In the genomic region with DNA sequence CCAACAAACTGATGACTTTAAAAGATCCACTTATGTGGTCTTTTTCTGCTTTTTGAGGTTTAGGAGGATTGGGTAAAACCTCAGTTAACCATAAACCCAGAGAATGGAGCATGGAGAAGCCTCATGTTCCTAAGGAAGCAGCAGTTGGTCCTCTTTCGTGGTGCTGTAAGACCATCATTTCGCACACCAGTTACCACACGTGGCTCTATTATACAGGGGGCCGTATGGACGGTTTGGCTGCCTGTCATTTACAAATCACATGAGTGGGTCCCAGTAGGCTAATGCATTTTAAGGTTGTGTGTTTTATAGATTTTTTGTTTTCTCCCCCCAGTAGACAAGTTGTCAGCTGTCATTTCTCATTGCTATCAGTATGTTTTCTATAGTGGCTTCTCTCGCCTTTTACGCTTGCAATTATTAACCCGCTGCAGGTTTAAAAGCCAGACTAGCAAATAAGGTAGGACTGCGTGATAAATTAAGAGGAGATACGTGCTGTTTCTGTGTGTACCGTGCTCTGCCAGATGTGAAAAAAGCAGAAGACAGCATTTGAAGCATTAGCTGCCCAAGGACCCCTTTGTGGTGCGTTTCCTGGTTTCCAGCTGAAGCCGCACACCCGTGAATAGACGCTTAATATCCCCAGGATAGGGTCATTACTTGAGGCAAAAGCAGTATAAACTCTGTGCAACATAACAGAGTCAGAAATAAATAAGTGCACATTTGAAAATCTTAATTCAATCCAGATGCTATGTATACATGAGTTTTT, we compare ENCODE assay signal across 16 mouse cellular contexts. TPM values are rescaled to one million over a fixed set of nuclear protein-coding genes. Genes with fewer than 3 reads are reported as not detected.
A peak's percentile ranks its signal among the peaks of the same experiment; 100 is the strongest.
DNase-seq lines count a peak whose midpoint lies in the region; ATAC-seq lines count a peak whose summit lies in the region.
"Had no signal": no experiment of that assay in that cellular context is flagged by ENCODE, and none has a peak within 500 bp of the region (broad histone marks: within the 10 kb centered on the region; RNA-seq: fewer than 3 reads in every experiment).

No protein-coding gene starts in this region.

- H3K27me3 ChIP-seq in kidney, embryonic 15.5 days: no peaks in the 10 kb centered on the region
- H3K27me3 ChIP-seq in hindbrain, embryonic 12.5 days: no peaks in the 10 kb centered on the region
- no peaks in the 10 kb centered on the region for H3K27me3 ChIP-seq in limb, embryonic 11.5 days (ENCODE audit: control insufficient read depth, insufficient read depth, low read length)
- H3K27me3 ChIP-seq: embryonic facial prominence, embryonic 12.5 days; intestine, embryonic 15.5 days had no signal

- 66% methylated on average over 15 of the region's 15 CpGs for WGBS in kidney, embryonic 15.5 days
- WGBS in hindbrain, embryonic 12.5 days: 40% methylated on average over 15 of the region's 15 CpGs
- 26% methylated on average over 15 of the region's 15 CpGs for WGBS in limb, embryonic 11.5 days

- no peak overlapping the region for H3K27ac ChIP-seq in kidney, embryonic 15.5 days
- H3K27ac ChIP-seq in hindbrain, embryonic 12.5 days: peak overlapping the region; percentile 53
- no peak overlapping the region for H3K27ac ChIP-seq in limb, embryonic 11.5 days (replicated peaks; ENCODE audit: low read depth, low read length)
- H3K27ac ChIP-seq: embryonic facial prominence, embryonic 12.5 days; intestine, embryonic 15.5 days; kidney, postnatal 0 days; left cerebral cortex, adult 2 months had no signal

- H3K9ac ChIP-seq in kidney, embryonic 15.5 days: no peak overlapping the region
- no peak overlapping the region for H3K9ac ChIP-seq in hindbrain, embryonic 12.5 days
- H3K9ac ChIP-seq in limb, embryonic 11.5 days (ENCODE audit: low read length): no peak overlapping the region
- H3K9ac ChIP-seq: embryonic facial prominence, embryonic 12.5 days; intestine, embryonic 15.5 days had no signal

- no peak overlapping the region for H3K4me2 ChIP-seq in kidney, embryonic 15.5 days
- H3K4me2 ChIP-seq in hindbrain, embryonic 12.5 days (replicated peaks): peak overlapping the region; percentile 21
- no peak overlapping the region for H3K4me2 ChIP-seq in limb, embryonic 11.5 days (ENCODE audit: low read depth, severe bottlenecking)
- H3K4me2 ChIP-seq: embryonic facial prominence, embryonic 12.5 days; heart, embryonic 11.5 days; intestine, embryonic 15.5 days had no signal

- ATAC-seq in kidney, embryonic 15.5 days (replicated peaks; ENCODE audit: low FRiP score): peak; percentile 12; the same call in 1 of the 2 replicates
- ATAC-seq in hindbrain, embryonic 12.5 days (ENCODE audit: low FRiP score): peak; percentile 79
- 0 out of 2 replicates have a peak, but pooled peaks have one; percentile 51 for ATAC-seq in limb, embryonic 11.5 days (ENCODE audit: insufficient number of reproducible peaks, low FRiP score, low TSS enrichment, low read depth)
- ATAC-seq: intestine, embryonic 15.5 days had no signal

- H3K9me3 ChIP-seq in kidney, embryonic 15.5 days (replicated peaks): no peaks in the 10 kb centered on the region
- H3K9me3 ChIP-seq in hindbrain, embryonic 12.5 days (replicated peaks): no peaks in the 10 kb centered on the region
- H3K9me3 ChIP-seq in limb, embryonic 11.5 days (ENCODE audit: control insufficient read depth, low read length): no peaks in the 10 kb centered on the region
- H3K9me3 ChIP-seq: embryonic facial prominence, embryonic 12.5 days; intestine, embryonic 15.5 days had no signal

- no peaks in the 10 kb centered on the region for H3K36me3 ChIP-seq in kidney, embryonic 15.5 days
- no peaks in the 10 kb centered on the region for H3K36me3 ChIP-seq in hindbrain, embryonic 12.5 days
- no peaks in the 10 kb centered on the region for H3K36me3 ChIP-seq in limb, embryonic 11.5 days (ENCODE audit: control insufficient read depth, insufficient read depth, low read length)
- H3K36me3 ChIP-seq: embryonic facial prominence, embryonic 12.5 days; intestine, embryonic 15.5 days had no signal

- no peak for DNase-seq in kidney, postnatal 10 days
- DNase-seq in limb, embryonic 11.5 days (ENCODE audit: low spot score): peak; percentile 39
- peak; percentile 26 for DNase-seq in retina, postnatal 1 day
- no peak for DNase-seq in spleen, adult 18-20 months
- DNase-seq in adrenal gland, postnatal 10 days: no peak
- DNase-seq: adrenal gland, postnatal 25 days; cerebellum, adult 8-10 months; heart, postnatal 14 days; lung, postnatal 10 days had no signal

- no peak overlapping the region for H3K4me3 ChIP-seq in kidney, embryonic 15.5 days (replicated peaks)
- no peak overlapping the region for H3K4me3 ChIP-seq in hindbrain, embryonic 12.5 days
- no peak overlapping the region for H3K4me3 ChIP-seq in limb, embryonic 11.5 days (ENCODE audit: low read depth, low read length)
- H3K4me3 ChIP-seq: embryonic facial prominence, embryonic 12.5 days; intestine, embryonic 15.5 days; left cerebral cortex, adult 2 months had no signal

- H3K4me1 ChIP-seq in kidney, embryonic 15.5 days: no peaks in the 10 kb centered on the region
- H3K4me1 ChIP-seq in hindbrain, embryonic 12.5 days: peaks cover 12% of the 10 kb centered on the region; the same call in 1 of the 2 replicates
- peaks cover 15% of the 10 kb centered on the region for H3K4me1 ChIP-seq in limb, embryonic 11.5 days (ENCODE audit: control insufficient read depth, insufficient read depth, low read length)
- H3K4me1 ChIP-seq: intestine, embryonic 15.5 days had no signal

RNA-seq across cellular contexts. Expression of gene Sgce, which starts 22.8 kb away (rescaled TPM):
- polyA plus RNA-seq in kidney, embryonic 15.5 days (2015; fragmentation: Nextera tagmentation; extraction: Ambion mirVana): 46.8 and 48.7 TPM in 2 replicates
- polyA plus RNA-seq in hindbrain, embryonic 12.5 days (2016; fragmentation: Nextera tagmentation; extraction: Ambion mirVana): 69.2 and 71.7 TPM in 2 replicates
- 49.3 and 53.4 TPM in 2 replicates for polyA plus RNA-seq in limb, embryonic 11.5 days (2014; fragmentation: Nextera tagmentation; extraction: Ambion mirVana)
- 10 to 100 TPM; 57.3 to 65.7 TPM for total RNA-seq in adrenal gland, postnatal 10 days (2021)

RNA-seq across cellular contexts. Expression of gene Peg10, which starts 22.9 kb away (rescaled TPM):
- polyA plus RNA-seq in kidney, embryonic 15.5 days (2015; fragmentation: Nextera tagmentation; extraction: Ambion mirVana): 4.1 and 4.4 TPM in 2 replicates
- polyA plus RNA-seq in hindbrain, embryonic 12.5 days (2016; fragmentation: Nextera tagmentation; extraction: Ambion mirVana): 8.5 and 12.5 TPM in 2 replicates
- 38.9 and 40.0 TPM in 2 replicates for polyA plus RNA-seq in limb, embryonic 11.5 days (2014; fragmentation: Nextera tagmentation; extraction: Ambion mirVana)
- total RNA-seq in adrenal gland, postnatal 10 days (2021): 100 to 1,000 TPM; 283 to 299 TPM

Comparison
In these comparisons a context has a peak if more than half of its experiments do, and no peak if none do; other contexts are left out.
1. ATAC-seq: peak in every context shown above with its lines; median percentile 79 in hindbrain, embryonic 12.5 days; 51 in limb, embryonic 11.5 days; 12 in kidney, embryonic 15.5 days.
2. DNase-seq: peak in limb, embryonic 11.5 days (single experiment) and retina, postnatal 1 day (single experiment); none in kidney, postnatal 10 days (single experiment), spleen, adult 18-20 months (0 of 2) and adrenal gland, postnatal 10 days (single experiment).